Mouse (Mus musculus): Measurements from ENCODE around the gene Tsc22d3.

DNA sequence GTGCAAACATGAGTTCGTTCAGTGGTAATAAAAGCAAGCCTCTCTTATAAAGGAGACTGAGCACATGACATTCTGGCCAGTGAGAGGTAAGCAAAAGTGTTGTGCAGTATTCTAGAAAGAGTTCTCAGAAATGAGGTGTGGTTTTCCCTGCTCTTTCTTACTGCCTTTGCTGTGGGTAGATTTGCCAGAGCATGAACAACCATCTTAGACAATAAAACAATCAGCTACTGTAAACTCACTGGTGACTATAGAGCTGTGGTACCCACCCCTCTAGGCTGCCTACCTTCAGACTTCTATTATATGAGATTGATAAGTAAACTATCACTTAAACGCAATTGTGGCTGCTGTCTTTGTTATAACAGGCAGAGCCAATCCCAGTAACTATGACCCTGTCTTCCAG lies 69.1 kb downstream of the Tsc22d3 start:
- TF ChIP-seq CTCF (IDR thresholded peaks at IDR 0.05; ENCODE audit: borderline replicate concordance, control insufficient read depth, extremely low read depth, insufficient read depth, low read length, poor library complexity) (no peak), POLR2A (IDR thresholded peaks at IDR 0.05; ENCODE audit: control insufficient read depth, extremely low read depth, insufficient read depth, low read length, poor library complexity) (no peak)
